Mouse (Mus musculus): ENCODE data around the gene Mindy2. TPM values are rescaled to one million over a fixed set of nuclear protein-coding genes. Genes with fewer than 3 reads are reported as not detected.

Gene Mindy2
- polyA plus RNA-seq, 1 experiment = 8.5 TPM

DNA sequence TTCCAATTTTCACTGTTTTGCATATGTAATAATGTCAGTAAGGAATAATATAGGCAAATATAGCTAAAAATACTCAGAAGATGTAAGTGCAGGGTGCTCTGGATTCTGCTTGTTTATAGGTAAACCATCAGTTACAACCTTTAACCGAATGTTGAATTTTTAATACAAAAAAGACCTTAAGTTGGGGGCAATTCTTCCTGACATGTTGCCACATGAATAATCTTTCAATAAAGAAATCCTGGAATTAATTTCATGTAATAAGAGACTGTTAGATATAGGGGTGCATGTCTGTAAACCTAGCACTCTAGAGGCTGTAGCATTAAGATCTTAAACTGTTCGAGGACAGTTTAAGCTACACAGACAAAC lies 1.2 kb downstream of the Mindy2 start:
- peaks cover 9% of the 10 kb centered on the region for H3K4me1 ChIP-seq (ENCODE audit: control insufficient read depth, insufficient read depth, insufficient read length)
- no peak overlapping the region for H3K27ac ChIP-seq (ENCODE audit: insufficient read depth, low read length)
- no peaks in the 10 kb centered on the region for H3K27me3 ChIP-seq (ENCODE audit: control insufficient read depth, insufficient read depth, low read length)
- no peak for TF ChIP-seq CTCF (IDR thresholded peaks at IDR 0.05; ENCODE audit: extremely low read depth, insufficient read depth, insufficient read length, insufficient replicate concordance)
- TF ChIP-seq POLR2A (IDR thresholded peaks at IDR 0.05; ENCODE audit: low read depth, low read length) = no peak
- WGBS = 25% methylated on average over 2 of the region's 2 CpGs
- H3K36me3 ChIP-seq (ENCODE audit: control insufficient read depth, insufficient read depth, low read length) = no peaks in the 10 kb centered on the region
- peak overlapping the region; percentile 97; the same call in 1 of the 2 replicates for H3K4me3 ChIP-seq (ENCODE audit: extremely low read depth, insufficient read depth, insufficient read length)
- no peak for DNase-seq (ENCODE audit: low read depth in 1 of 2, low spot score in 2 of 2)

GRCm38 (mm10) chr9:70654496-70654895 lies 2.5 kb downstream of the Mindy2 start:
- WGBS = 92% methylated on average over 4 of the region's 4 CpGs
- Histone ChIP-seq H3K27ac (ENCODE audit: insufficient read depth, low read length) (no peak overlapping the region), H3K36me3 (ENCODE audit: control insufficient read depth, insufficient read depth, low read length) (no peaks in the 10 kb centered on the region), H3K4me1 (ENCODE audit: control insufficient read depth, insufficient read depth, insufficient read length) (peaks cover 15% of the 10 kb centered on the region), H3K4me3 (ENCODE audit: extremely low read depth, insufficient read depth, insufficient read length) (no peak overlapping the region), H3K27me3 (ENCODE audit: control insufficient read depth, insufficient read depth, low read length) (no peaks in the 10 kb centered on the region)
- TF ChIP-seq CTCF (IDR thresholded peaks at IDR 0.05; ENCODE audit: extremely low read depth, insufficient read depth, insufficient read length, insufficient replicate concordance) = no peak
- TF ChIP-seq POLR2A (IDR thresholded peaks at IDR 0.05; ENCODE audit: low read depth, low read length) = no peak
- DNase-seq (ENCODE audit: low read depth in 1 of 2, low spot score in 2 of 2) = no peak

DNA sequence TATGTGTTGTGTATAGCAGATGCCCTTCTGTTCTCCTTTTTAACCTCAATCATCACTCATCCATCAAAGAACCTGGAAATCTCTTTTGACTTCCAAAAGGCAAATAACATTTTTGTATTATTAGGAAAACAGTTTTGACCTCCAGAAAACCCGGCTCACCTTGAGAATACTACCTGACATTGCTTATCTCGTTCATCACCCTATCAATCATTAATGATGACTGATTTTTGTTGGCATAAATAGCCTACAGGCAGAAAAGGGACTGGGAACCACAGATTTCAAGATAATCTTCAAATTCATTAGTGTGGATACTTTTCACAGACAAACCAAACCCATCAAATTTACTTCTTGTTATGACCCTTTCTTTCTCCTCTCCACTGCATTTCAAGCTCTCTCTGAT lies 3.1 kb downstream of the Mindy2 start:
- H3K4me3 ChIP-seq (ENCODE audit: extremely low read depth, insufficient read depth, insufficient read length) = no peak overlapping the region
- H3K27me3 ChIP-seq (ENCODE audit: control insufficient read depth, insufficient read depth, low read length) = no peaks in the 10 kb centered on the region
- peaks cover 15% of the 10 kb centered on the region for H3K4me1 ChIP-seq (ENCODE audit: control insufficient read depth, insufficient read depth, insufficient read length)
- H3K27ac ChIP-seq (ENCODE audit: insufficient read depth, low read length) = no peak overlapping the region
- WGBS = 85% methylated on average over 2 of the region's 2 CpGs
- TF ChIP-seq CTCF (IDR thresholded peaks at IDR 0.05; ENCODE audit: extremely low read depth, insufficient read depth, insufficient read length, insufficient replicate concordance) (no peak), POLR2A (IDR thresholded peaks at IDR 0.05; ENCODE audit: low read depth, low read length) (no peak)
- 0 out of 2 replicates have a peak, but pooled peaks cover 2% of the 10 kb centered on the region for H3K36me3 ChIP-seq (ENCODE audit: control insufficient read depth, insufficient read depth, low read length)
- DNase-seq (ENCODE audit: low read depth in 1 of 2, low spot score in 2 of 2) = no peak

- Histone ChIP-seq H3K27me3 (ENCODE audit: control insufficient read depth, insufficient read depth, low read length) (no peaks in the 10 kb centered on the region), H3K36me3 (ENCODE audit: control insufficient read depth, insufficient read depth, low read length) (0 out of 2 replicates have a peak, but pooled peaks cover 2% of the 10 kb centered on the region), H3K4me3 (ENCODE audit: extremely low read depth, insufficient read depth, insufficient read length) (no peak overlapping the region), H3K27ac (ENCODE audit: insufficient read depth, low read length) (no peak overlapping the region), H3K4me1 (ENCODE audit: control insufficient read depth, insufficient read depth, insufficient read length) (peaks cover 15% of the 10 kb centered on the region)
- WGBS = 75% methylated on average over 2 of the region's 2 CpGs
- DNase-seq (ENCODE audit: low read depth in 1 of 2, low spot score in 2 of 2) = no peak
- TF ChIP-seq CTCF (IDR thresholded peaks at IDR 0.05; ENCODE audit: extremely low read depth, insufficient read depth, insufficient read length, insufficient replicate concordance) (no peak), POLR2A (IDR thresholded peaks at IDR 0.05; ENCODE audit: low read depth, low read length) (no peak)
These were observed 4.8 kb downstream of the Mindy2 start for GRCm38 (mm10) chr9:70652221-70652620.

- Histone ChIP-seq H3K4me1 (ENCODE audit: control insufficient read depth, insufficient read depth, insufficient read length) (peaks cover 15% of the 10 kb centered on the region), H3K27ac (ENCODE audit: insufficient read depth, low read length) (no peak overlapping the region), H3K4me3 (ENCODE audit: extremely low read depth, insufficient read depth, insufficient read length) (no peak overlapping the region), H3K36me3 (ENCODE audit: control insufficient read depth, insufficient read depth, low read length) (0 out of 2 replicates have a peak, but pooled peaks cover 3% of the 10 kb centered on the region), H3K27me3 (ENCODE audit: control insufficient read depth, insufficient read depth, low read length) (no peaks in the 10 kb centered on the region)
- DNase-seq (ENCODE audit: low read depth in 1 of 2, low spot score in 2 of 2) = no peak
- no peak for TF ChIP-seq CTCF (IDR thresholded peaks at IDR 0.05; ENCODE audit: extremely low read depth, insufficient read depth, insufficient read length, insufficient replicate concordance)
- no peak for TF ChIP-seq POLR2A (IDR thresholded peaks at IDR 0.05; ENCODE audit: low read depth, low read length)
- WGBS = 88% methylated on average over 1 of the region's 1 CpGs
These were observed 6.0 kb downstream of the Mindy2 start for GRCm38 (mm10) chr9:70650994-70651393.

GRCm38 (mm10) chr9:70650260-70650659 lies 6.7 kb downstream of the Mindy2 start:
- H3K36me3 ChIP-seq (ENCODE audit: control insufficient read depth, insufficient read depth, low read length) = 0 out of 2 replicates have a peak, but pooled peaks cover 3% of the 10 kb centered on the region
- 60% methylated on average over 2 of the region's 2 CpGs for WGBS
- TF ChIP-seq POLR2A (IDR thresholded peaks at IDR 0.05; ENCODE audit: low read depth, low read length) (no peak), CTCF (IDR thresholded peaks at IDR 0.05; ENCODE audit: extremely low read depth, insufficient read depth, insufficient read length, insufficient replicate concordance) (no peak)

DNA sequence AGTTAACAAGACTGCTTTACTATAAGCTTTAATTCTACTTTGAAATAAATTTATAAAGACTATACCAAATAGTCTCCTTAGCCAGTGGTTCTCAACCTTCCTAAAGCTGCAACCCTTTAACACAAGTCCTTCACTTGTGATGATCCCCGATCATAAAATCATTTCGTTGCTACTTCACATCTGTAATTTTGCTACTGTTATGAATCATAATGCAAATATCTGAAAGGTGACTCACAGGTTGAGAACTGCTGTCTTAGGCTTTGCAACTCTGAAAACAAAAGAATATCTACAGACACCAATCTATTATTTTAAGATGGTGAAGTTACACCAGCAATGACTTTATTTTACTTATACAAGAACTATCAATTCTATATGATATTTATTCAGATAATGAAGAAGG lies 20.2 kb downstream of the Mindy2 start:
- WGBS = 76% methylated on average over 2 of the region's 2 CpGs
- Histone ChIP-seq H3K4me3 (ENCODE audit: extremely low read depth, insufficient read depth, insufficient read length) (no peak overlapping the region), H3K36me3 (ENCODE audit: control insufficient read depth, insufficient read depth, low read length) (peaks cover 3% of the 10 kb centered on the region; the same call in 1 of the 2 replicates), H3K4me1 (ENCODE audit: control insufficient read depth, insufficient read depth, insufficient read length) (no peaks in the 10 kb centered on the region), H3K27ac (ENCODE audit: insufficient read depth, low read length) (no peak overlapping the region), H3K27me3 (ENCODE audit: control insufficient read depth, insufficient read depth, low read length) (no peaks in the 10 kb centered on the region)
- DNase-seq (ENCODE audit: low read depth in 1 of 2, low spot score in 2 of 2) = no peak
- TF ChIP-seq CTCF (IDR thresholded peaks at IDR 0.05; ENCODE audit: extremely low read depth, insufficient read depth, insufficient read length, insufficient replicate concordance) = no peak
- TF ChIP-seq POLR2A (IDR thresholded peaks at IDR 0.05; ENCODE audit: low read depth, low read length) = no peak

More at GRCm38 (mm10) chr9:70650260-70650659, 6.7 kb downstream of the Mindy2 start:
- H3K27me3 ChIP-seq (ENCODE audit: control insufficient read depth, insufficient read depth, low read length) = no peaks in the 10 kb centered on the region
- peak overlapping the region; percentile 60; the same call in 1 of the 2 replicates for H3K27ac ChIP-seq (ENCODE audit: insufficient read depth, low read length)
- H3K4me1 ChIP-seq (ENCODE audit: control insufficient read depth, insufficient read depth, insufficient read length) = peaks cover 15% of the 10 kb centered on the region
- no peak for DNase-seq (ENCODE audit: low read depth in 1 of 2, low spot score in 2 of 2)
- H3K4me3 ChIP-seq (ENCODE audit: extremely low read depth, insufficient read depth, insufficient read length) = no peak overlapping the region
